Mouse (Mus musculus) MEL (cell line): ENCODE data around the gene Cep63.

ENCODE experiments used
- CTCF ChIP-seq, 3 experiments: IDR thresholded peaks in 2 of 3; conservative IDR thresholded peaks in 1 of 3; 2 replicates each; pipeline ENCODE4 v1.5.1; 2011 to 2012; ENCODE audit warnings: low read length in 3 of 3, low read depth in 2 of 3, mild to moderate bottlenecking in 2 of 3, improper control_type of control experiment in 1 of 3, inconsistent platforms in 1 of 3, mixed read lengths in 1 of 3, moderate library complexity in 1 of 3; ENCODE audit not compliant: control insufficient read depth in 1 of 3, insufficient read depth in 1 of 3, poor library complexity in 1 of 3, severe bottlenecking in 1 of 3
- EP300 ChIP-seq, 2 experiments: IDR thresholded peaks; 2 replicates each; pipeline ENCODE4 v1.6.1; 2011; ENCODE audit warnings: improper control_type of control experiment in 2 of 2, low read length in 2 of 2, low read depth in 1 of 2, mild to moderate bottlenecking in 1 of 2
- NELFE ChIP-seq: IDR thresholded peaks from 2 replicates; pipeline ENCODE4 v1.6.1; 2011; ENCODE audit warnings: low read depth, low read length, improper control_type of control experiment
- POLR2A ChIP-seq, 2 experiments: IDR thresholded peaks; 2 replicates each; pipeline ENCODE4 v1.6.1; 2011 to 2012; ENCODE audit warnings: low read length in 2 of 2, mild to moderate bottlenecking in 2 of 2, control low read depth in 1 of 2, improper control_type of control experiment in 1 of 2, low read depth in 1 of 2, moderate library complexity in 1 of 2; ENCODE audit not compliant: control insufficient read depth in 1 of 2, insufficient read depth in 1 of 2, poor library complexity in 1 of 2
- POLR2AphosphoS2 ChIP-seq: IDR thresholded peaks from 2 replicates; pipeline ENCODE4 v1.6.1; 2011; ENCODE audit warnings: low read length, improper control_type of control experiment
- POLR2AphosphoS5 ChIP-seq: IDR thresholded peaks from 2 replicates; pipeline ENCODE4 v1.6.1; 2012; ENCODE audit warnings: low read depth, borderline replicate concordance, mild to moderate bottlenecking, inconsistent platforms, low read length, moderate library complexity, mixed read lengths

DNA sequence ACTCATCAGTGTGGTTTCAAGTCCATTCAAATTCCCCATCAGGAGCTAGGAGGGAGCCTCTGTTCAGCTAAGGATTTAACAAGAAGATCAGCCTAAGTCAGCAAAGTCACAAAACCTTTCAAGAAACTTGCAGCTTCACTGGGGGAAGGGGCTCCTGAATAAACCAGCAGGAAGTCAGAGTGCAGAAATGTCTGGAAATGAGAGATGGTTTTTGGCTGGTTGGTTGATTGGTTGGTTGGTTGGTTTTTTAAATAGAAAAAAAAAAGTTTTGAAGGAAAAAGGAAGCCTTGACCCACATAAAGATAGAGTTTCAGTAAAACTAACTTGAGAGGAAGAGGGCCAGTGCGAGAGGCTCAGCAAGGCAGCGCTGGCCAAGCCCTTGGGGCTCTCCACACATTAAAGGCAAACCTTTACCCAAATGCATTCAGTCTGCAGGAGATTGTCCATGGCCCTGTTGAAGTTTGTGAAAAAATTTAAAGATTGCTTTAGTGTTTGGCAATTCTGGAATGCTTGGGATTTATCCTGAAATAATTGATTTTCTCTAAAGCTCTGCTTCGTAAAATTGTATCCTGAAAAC, 18.9 kb upstream of the Cep63 start:
- TF ChIP-seq CTCF (IDR thresholded peaks at IDR 0.05 in 2 of 3, conservative IDR thresholded peaks at IDR 0.05 in 1 of 3; ENCODE audit: control insufficient read depth in 1 of 3, insufficient read depth in 1 of 3, low read depth in 2 of 3, low read length in 3 of 3, poor library complexity in 1 of 3, severe bottlenecking in 1 of 3) (no peak), NELFE (no peak), EP300 (IDR thresholded peaks at IDR 0.05; ENCODE audit: low read depth in 1 of 2, low read length in 2 of 2) (no peak), POLR2A (IDR thresholded peaks at IDR 0.05; ENCODE audit: control insufficient read depth in 1 of 2, insufficient read depth in 1 of 2, low read depth in 1 of 2, low read length in 2 of 2, poor library complexity in 1 of 2) (no peak), POLR2AphosphoS2 (no peak), POLR2AphosphoS5 (no peak)
